In the genomic region with DNA sequence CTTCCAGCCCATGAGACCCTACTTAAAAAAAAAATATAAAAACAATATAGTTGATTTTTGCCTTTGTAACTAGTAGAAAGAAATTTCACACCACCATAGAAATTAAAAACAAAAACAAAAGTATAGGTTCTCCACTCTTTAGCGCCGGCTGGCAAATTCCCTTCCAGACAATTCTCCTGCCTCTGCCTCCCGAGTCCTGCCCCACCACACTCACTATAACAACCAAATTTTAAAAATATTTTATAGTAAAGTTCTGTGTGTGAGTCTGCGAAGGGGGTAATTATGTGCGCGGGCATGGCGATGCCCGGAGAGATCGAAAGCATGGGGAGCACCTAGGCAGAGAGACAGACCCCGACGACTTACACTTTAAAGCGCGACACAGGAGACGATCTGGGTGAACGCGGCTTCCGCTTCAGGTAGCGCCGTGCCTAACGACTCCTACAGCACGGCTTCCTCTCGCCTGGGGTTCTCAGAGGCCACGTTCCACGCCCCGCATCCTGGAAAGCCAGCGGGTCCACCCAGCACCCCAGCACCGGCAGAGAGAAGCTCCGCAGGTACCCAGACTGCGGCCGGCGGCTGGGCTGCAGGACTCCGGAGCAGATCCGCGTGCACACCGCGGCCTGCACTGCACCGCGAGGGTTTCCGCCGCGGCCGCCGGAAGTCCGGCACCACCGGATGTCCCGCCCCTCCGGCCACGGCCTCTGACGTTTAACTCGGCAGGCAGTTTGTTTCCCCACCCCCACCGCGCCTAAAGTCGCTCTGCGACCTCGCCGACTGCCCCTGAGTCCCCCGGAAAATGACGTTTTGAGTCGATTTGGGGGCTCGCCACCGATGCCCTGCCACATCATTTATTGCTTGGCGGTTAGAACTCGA, we compare ENCODE assay signal across 8 mouse cellular contexts. TPM values are rescaled to one million over a fixed set of nuclear protein-coding genes. Genes with fewer than 3 reads are reported as not detected.
DNase-seq lines count a peak whose midpoint lies in the region; ATAC-seq and TF ChIP-seq lines count a peak whose summit lies in the region.

A gene (minus strand): TSS at position 682 of the 873 bp plus-strand sequence.

- H3K9me3 ChIP-seq in CH12.LX (replicated peaks; ENCODE audit: low read length), result no peaks in the 10 kb centered on the region
- H3K9me3 ChIP-seq in forebrain, embryonic 10.5 days, result no peaks in the 10 kb centered on the region
- H3K9me3 ChIP-seq in heart, embryonic 15.5 days (replicated peaks), result no peaks in the 10 kb centered on the region
- no peaks in the 10 kb centered on the region for H3K9me3 ChIP-seq in liver, embryonic 13.5 days (replicated peaks)
- no peaks in the 10 kb centered on the region for H3K9me3 ChIP-seq in stomach, embryonic 14.5 days (ENCODE audit: control insufficient read depth, low read depth, low read length)

- TF ChIP-seq RAD21 in CH12.LX (IDR thresholded peaks at IDR 0.05; ENCODE audit: low read depth, low read length), result no peak

- ATAC-seq in heart, embryonic 15.5 days (replicated peaks; ENCODE audit: insufficient number of reproducible peaks, insufficient read depth, low FRiP score, low read depth), result peak; percentile 100
- peak; percentile 99 for ATAC-seq in liver, embryonic 13.5 days (ENCODE audit: low read depth)
- ATAC-seq in stomach, embryonic 14.5 days (ENCODE audit: insufficient number of reproducible peaks, insufficient read depth, low FRiP score, low read depth), result peak; percentile 99

- peak within 1 kb of the TSS; percentile 85 to 98 (median 94) for H3K4me3 ChIP-seq in CH12.LX (replicated peaks in 1 of 3; ENCODE audit: low read depth in 2 of 3, low read length in 2 of 3, poor library complexity in 1 of 3)
- H3K4me3 ChIP-seq in forebrain, embryonic 10.5 days, result peak within 1 kb of the TSS; percentile 94
- peak within 1 kb of the TSS; percentile 78 for H3K4me3 ChIP-seq in heart, embryonic 15.5 days
- H3K4me3 ChIP-seq in liver, embryonic 13.5 days (replicated peaks), result peak within 1 kb of the TSS; percentile 92
- H3K4me3 ChIP-seq in stomach, embryonic 14.5 days (ENCODE audit: low read depth, low read length), result peak within 1 kb of the TSS; percentile 88

- no peak for TF ChIP-seq CTCF in CH12.LX (conservative IDR thresholded peaks at IDR 0.05 in 1 of 2, IDR thresholded peaks at IDR 0.05 in 1 of 2; ENCODE audit: low read depth in 2 of 2, low read length in 2 of 2)

- H3K79me2 ChIP-seq in CH12.LX (replicated peaks; ENCODE audit: control insufficient read depth, extremely low read depth, insufficient read depth, poor library complexity, severe bottlenecking), result peaks cover 40% of the 10 kb centered on the region

- TF ChIP-seq POLR2A in CH12.LX (IDR thresholded peaks at IDR 0.05; ENCODE audit: low read depth, low read length), result peak; percentile 98

- in situ Hi-C loops in CH12.LX (cut with MboI; ENCODE audit: low pct_ligation_motif_present, low pct_unique_long_range_greater_than_20kb, low sequenced_read_pairs), result no loop called here

- peak within 1 kb of the TSS; percentile 94 for H3K9ac ChIP-seq in CH12.LX (ENCODE audit: insufficient read depth, low read depth)
- peak within 1 kb of the TSS; percentile 85 for H3K9ac ChIP-seq in heart, embryonic 15.5 days
- H3K9ac ChIP-seq in liver, embryonic 13.5 days, result peak within 1 kb of the TSS; percentile 89
- peak within 1 kb of the TSS; percentile 85 for H3K9ac ChIP-seq in stomach, embryonic 14.5 days (replicated peaks; ENCODE audit: low read depth, low read length)

- peak within 1 kb of the TSS; percentile 97 for H3K4me2 ChIP-seq in CH12.LX (ENCODE audit: insufficient read depth, low read depth, poor library complexity, severe bottlenecking)
- peak within 1 kb of the TSS; percentile 65 for H3K4me2 ChIP-seq in heart, embryonic 15.5 days
- peak within 1 kb of the TSS; percentile 78 for H3K4me2 ChIP-seq in liver, embryonic 13.5 days
- H3K4me2 ChIP-seq in stomach, embryonic 14.5 days (replicated peaks; ENCODE audit: low read depth, low read length), result peak within 1 kb of the TSS; percentile 71

- no peaks in the 10 kb centered on the region for H3K27me3 ChIP-seq in CH12.LX (replicated peaks)
- no peaks in the 10 kb centered on the region for H3K27me3 ChIP-seq in forebrain, embryonic 10.5 days (ENCODE audit: poor library complexity, severe bottlenecking)
- H3K27me3 ChIP-seq in heart, embryonic 15.5 days, result no peaks in the 10 kb centered on the region
- no peaks in the 10 kb centered on the region for H3K27me3 ChIP-seq in liver, embryonic 13.5 days
- H3K27me3 ChIP-seq in stomach, embryonic 14.5 days (ENCODE audit: control insufficient read depth, insufficient read depth, low read length), result no peaks in the 10 kb centered on the region

- peak within 1 kb of the TSS; percentile 74 for H3K27ac ChIP-seq in CH12.LX (ENCODE audit: insufficient read depth, low read depth)
- H3K27ac ChIP-seq in forebrain, embryonic 10.5 days, result peak within 1 kb of the TSS; percentile 95
- peak within 1 kb of the TSS; percentile 86 for H3K27ac ChIP-seq in heart, embryonic 15.5 days
- peak within 1 kb of the TSS; percentile 87 for H3K27ac ChIP-seq in liver, embryonic 13.5 days
- H3K27ac ChIP-seq in stomach, embryonic 14.5 days (ENCODE audit: low read length), result peak within 1 kb of the TSS; percentile 86

- DNase-seq in CH12.LX (ENCODE audit: extremely low read depth), result peak; percentile 98
- peak; percentile 87 for DNase-seq in c-Kit-positive CD71-negative TER-119-negative erythroid progenitor cells, embryonic 14.5 days (ENCODE audit: low read depth)
- DNase-seq in forebrain, embryonic 10.5 days (ENCODE audit: extremely low spot score, low spot score), result peak; percentile 91
- peak; percentile 95 for DNase-seq in kidney, postnatal 14 days
- peak; percentile 84 for DNase-seq in liver, embryonic 13.5 days
- peak; percentile 90 to 91 for DNase-seq in natural killer cell, adult 2 months (ENCODE audit: low spot score in 2 of 2)

- TF ChIP-seq EP300 in CH12.LX (IDR thresholded peaks at IDR 0.05; ENCODE audit: low read length), result no peak

- peaks cover 15 to 35% of the 10 kb centered on the region in 2 experiments for H3K36me3 ChIP-seq in CH12.LX (replicated peaks in 1 of 2; ENCODE audit: control insufficient read depth in 1 of 2, insufficient read depth in 1 of 2, low read length in 1 of 2)
- peaks cover 33% of the 10 kb centered on the region for H3K36me3 ChIP-seq in forebrain, embryonic 10.5 days (replicated peaks)
- peaks cover 23% of the 10 kb centered on the region for H3K36me3 ChIP-seq in heart, embryonic 15.5 days
- H3K36me3 ChIP-seq in liver, embryonic 13.5 days, result peaks cover 30% of the 10 kb centered on the region
- H3K36me3 ChIP-seq in stomach, embryonic 14.5 days (ENCODE audit: control insufficient read depth, insufficient read depth, low read length), result peaks cover 24% of the 10 kb centered on the region

- peaks cover 9 to 41% of the 10 kb centered on the region in 2 experiments for H3K4me1 ChIP-seq in CH12.LX (ENCODE audit: control insufficient read depth in 1 of 2, insufficient read depth in 2 of 2)
- peaks cover 18% of the 10 kb centered on the region for H3K4me1 ChIP-seq in forebrain, embryonic 10.5 days
- peaks cover 14% of the 10 kb centered on the region for H3K4me1 ChIP-seq in heart, embryonic 15.5 days (replicated peaks)
- H3K4me1 ChIP-seq in liver, embryonic 13.5 days (replicated peaks), result peaks cover 26% of the 10 kb centered on the region
- peaks cover 13% of the 10 kb centered on the region for H3K4me1 ChIP-seq in stomach, embryonic 14.5 days (ENCODE audit: control insufficient read depth, insufficient read depth, low read length)

- WGBS in forebrain, embryonic 10.5 days, result under 1% methylated on average over 63 of the region's 63 CpGs
- WGBS in heart, embryonic 15.5 days, result under 1% methylated on average over 62 of the region's 63 CpGs
- WGBS in liver, embryonic 13.5 days (ENCODE audit: insufficient replicate concordance), result under 1% methylated on average over 63 of the region's 63 CpGs
- under 1% methylated on average over 62 of the region's 63 CpGs for WGBS in stomach, embryonic 14.5 days

- dilution Hi-C loops in CH12.LX (cut with MboI; ENCODE audit: extremely low pct_ligation_motif_present, extremely low pct_unique_long_range_greater_than_20kb, low sequenced_read_pairs), result no loop called here

TF ChIP-seq in CH12.LX, 34 proteins besides CTCF, POLR2A, EP300 and RAD21 (continues in another document):
- TF ChIP-seq TCF12 (IDR thresholded peaks at IDR 0.05; ENCODE audit: low read depth, low read length) (peak; percentile 94), POLR2AphosphoS2 (IDR thresholded peaks at IDR 0.05; ENCODE audit: low read depth, low read length) (peak; percentile 86), MEF2A (IDR thresholded peaks at IDR 0.05; ENCODE audit: borderline replicate concordance, low read depth, low read length) (peak; percentile 35), E2F4 (IDR thresholded peaks at IDR 0.05; ENCODE audit: insufficient replicate concordance, low read depth, low read length) (no peak), MAZ (IDR thresholded peaks at IDR 0.05; ENCODE audit: low read depth, low read length) (0 out of 2 replicates have a peak, but pooled peaks have one; percentile 58), SIN3A (IDR thresholded peaks at IDR 0.05; ENCODE audit: low read length) (peak; percentile 96), NRF1 (IDR thresholded peaks at IDR 0.05; ENCODE audit: low read depth, low read length) (0 out of 2 replicates have a peak, but pooled peaks have one; percentile 45), MAFK (IDR thresholded peaks at IDR 0.05; ENCODE audit: insufficient replicate concordance, low read length) (no peak), MAX (IDR thresholded peaks at IDR 0.05; ENCODE audit: low read length) (peak; percentile 92), HCFC1 (IDR thresholded peaks at IDR 0.05; ENCODE audit: low read depth, low read length) (peak; percentile 93), CHD1 (IDR thresholded peaks at IDR 0.05; ENCODE audit: low read depth, low read length) (peak; percentile 93; the same call in 1 of the 2 replicates), ZC3H11A (IDR thresholded peaks at IDR 0.05; ENCODE audit: low read depth, low read length) (no peak), NELFE (IDR thresholded peaks at IDR 0.05; ENCODE audit: low read depth, low read length) (peak; percentile 98), KAT2A (IDR thresholded peaks at IDR 0.05; ENCODE audit: insufficient replicate concordance, low read length) (peak; percentile 90; the same call in 1 of the 2 replicates), USF1 (IDR thresholded peaks at IDR 0.05; ENCODE audit: low read depth, low read length) (no peak), ZNF384 (IDR thresholded peaks at IDR 0.05; ENCODE audit: low read depth, low read length) (no peak)

RNA-seq across cellular contexts. Expression of the gene that starts here (rescaled TPM):
- total RNA-seq in CH12.LX (2012; rRNA removed) (23.4 and 32.5 TPM in 2 replicates), CH12.LX (2014; rRNA removed) (63.0 and 63.5 TPM in 2 replicates)
- 26.6 and 30.1 TPM in 2 replicates for polyA plus RNA-seq in CH12.LX (2012; ENCODE audit: insufficient read length, low read depth)
- polyA plus RNA-seq in forebrain, embryonic 10.5 days (2016; fragmentation: Nextera tagmentation; extraction: Ambion mirVana), result 33.9 and 35.6 TPM in 2 replicates
- 17.2 and 20.0 TPM in 2 replicates for polyA plus RNA-seq in heart, embryonic 15.5 days (2015; fragmentation: Nextera tagmentation; extraction: Ambion mirVana)
- polyA plus RNA-seq in liver, embryonic 13.5 days (2015; fragmentation: Nextera tagmentation; extraction: Ambion mirVana), result 20.0 and 24.3 TPM in 2 replicates
- 28.4 and 29.0 TPM in 2 replicates for polyA plus RNA-seq in stomach, embryonic 14.5 days (2014; fragmentation: Nextera tagmentation; extraction: Ambion mirVana)

Comparison
In these comparisons a context has a peak if more than half of its experiments do, and no peak if none do; other contexts are left out.
1. Peak in every context shown above with its lines: DNase-seq, ATAC-seq, H3K4me3 ChIP-seq and H3K27ac ChIP-seq.